Mouse (Mus musculus) MEL-GATA-1-ER (cell line): ENCODE measurements at regions not wholly inside any gene's neighbourhood (a gene's known extent, or its start where the extent isn't known, plus 50 kb on each side); places are given as distances from the start of the nearest gene placed in this dataset.

ENCODE experiments used
- DNase-seq: peaks from one replicate; pipeline ENCODE4 v3.0.0-alpha.2; 2012; ENCODE audit warnings: low read depth; ENCODE audit errors: extremely low read depth

DNA sequence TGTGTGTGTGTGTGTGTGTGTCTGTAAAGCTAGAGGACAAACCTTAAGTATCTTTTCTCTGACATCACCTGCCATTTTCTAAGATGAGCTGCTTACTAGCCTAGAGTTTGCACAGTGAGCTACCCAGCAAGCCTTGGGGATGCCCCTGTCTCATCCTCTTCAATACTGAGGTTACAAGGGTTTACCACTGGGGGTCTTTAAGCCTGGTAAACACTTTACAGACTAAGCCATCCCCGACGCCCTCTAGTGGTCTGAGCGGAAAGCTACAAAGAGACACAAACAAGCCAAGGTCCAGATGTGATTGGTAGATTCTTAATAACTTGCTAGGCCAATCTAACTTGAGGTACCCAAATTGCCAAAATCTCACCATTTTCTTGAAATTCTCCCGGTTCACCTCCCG, 143.9 kb downstream of the Ptpru start:
- no peak for DNase-seq

DNA sequence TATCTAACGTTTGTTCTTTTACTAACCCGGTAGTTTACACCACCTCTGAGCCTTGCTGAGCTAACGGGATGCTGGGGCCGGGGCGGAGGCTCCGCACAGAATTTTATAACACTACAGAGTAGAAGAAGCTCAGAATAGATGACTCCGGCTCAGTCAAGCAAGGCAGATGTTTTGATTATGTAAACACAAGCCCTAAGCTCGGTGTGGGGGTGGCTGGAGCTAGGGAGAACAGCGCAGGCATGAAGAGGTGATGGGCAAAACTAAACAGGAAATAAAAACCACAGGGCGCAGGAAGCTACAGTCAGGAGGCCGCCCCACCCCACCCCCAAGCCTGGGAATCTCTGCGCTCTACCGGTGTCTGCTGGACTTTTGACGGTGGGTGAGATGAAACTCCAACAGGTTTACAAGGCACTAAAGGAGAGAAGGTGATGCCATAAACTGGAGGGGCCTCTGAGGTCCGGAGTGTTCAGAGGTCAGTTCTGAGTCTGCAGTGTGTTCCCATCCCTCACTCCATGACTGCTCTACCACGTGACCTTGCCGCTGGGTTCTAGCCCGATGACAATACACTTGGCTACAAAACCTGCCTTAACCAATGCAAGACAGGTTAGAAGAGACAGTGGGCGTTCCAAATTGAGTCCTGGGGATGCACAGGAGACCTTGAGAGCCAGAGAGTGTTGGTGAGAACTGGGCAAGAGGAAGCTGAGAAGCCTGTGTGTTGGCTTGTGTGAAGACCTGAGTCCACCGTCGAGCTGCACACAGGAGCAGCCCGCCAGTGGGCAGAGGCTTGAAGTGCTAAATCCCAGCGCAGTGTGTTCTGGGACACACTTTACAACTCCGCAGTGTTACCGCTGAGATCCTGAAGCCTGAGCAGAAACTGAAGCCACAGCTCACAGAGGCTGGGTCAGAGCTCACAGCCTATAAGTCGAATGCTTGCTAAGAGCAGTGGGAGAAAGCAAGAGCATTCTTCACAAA, 141.9 kb downstream of the Ptpru start:
- DNase-seq = no peak
